In genomic region chr6:49055256-49055733, GRCm38 (mm10) we compare ENCODE assay signal across 13 mouse cellular contexts. TPM values are rescaled to one million over a fixed set of nuclear protein-coding genes. Genes with fewer than 3 reads are reported as not detected.
A peak's percentile ranks its signal among the peaks of the same experiment; 100 is the strongest.
DNase-seq lines count a peak whose midpoint lies in the region; ATAC-seq lines count a peak whose summit lies in the region.
"Had no signal": no experiment of that assay in that cellular context is flagged by ENCODE, and none has a peak within 500 bp of the region (broad histone marks: within the 10 kb centered on the region; RNA-seq: fewer than 3 reads in every experiment).

No protein-coding gene starts in this region.

- ATAC-seq in kidney, embryonic 16.5 days (ENCODE audit: low FRiP score, low TSS enrichment), result peak; percentile 47; the same call in 1 of the 2 replicates
- peak; percentile 70; the same call in 1 of the 2 replicates for ATAC-seq in limb, embryonic 13.5 days (ENCODE audit: low FRiP score, low read depth)
- ATAC-seq in neural tube, embryonic 14.5 days (ENCODE audit: low read depth), result peak; percentile 64; the same call in 1 of the 2 replicates

- no peak for DNase-seq in kidney, postnatal 25 days
- DNase-seq in forebrain, embryonic 10.5 days (ENCODE audit: extremely low spot score, low spot score), result peak; percentile 60
- no peak for DNase-seq in frontal cortex, postnatal 14 days (ENCODE audit: low spot score in 2 of 2)
- DNase-seq in lung, postnatal 10 days, result no peak
- no peak for DNase-seq in spleen, postnatal 36 days (ENCODE audit: low spot score in 2 of 2)
- DNase-seq: B cell, adult 2 months; kidney, adult 11 months; right cerebral cortex, adult 18-20 months had no signal

- H3K9me3 ChIP-seq in kidney, embryonic 16.5 days (ENCODE audit: low read length), result no peaks in the 10 kb centered on the region
- H3K9me3 ChIP-seq in forebrain, embryonic 10.5 days, result 0 out of 2 replicates have a peak, but pooled peaks cover 4% of the 10 kb centered on the region
- no peaks in the 10 kb centered on the region for H3K9me3 ChIP-seq in limb, embryonic 13.5 days
- no peaks in the 10 kb centered on the region for H3K9me3 ChIP-seq in neural tube, embryonic 14.5 days (ENCODE audit: control insufficient read depth, low read length)

- no peaks in the 10 kb centered on the region; the same call in 1 of the 2 replicates for H3K4me1 ChIP-seq in kidney, embryonic 16.5 days (ENCODE audit: insufficient read depth, low read length)
- H3K4me1 ChIP-seq in forebrain, embryonic 10.5 days, result peaks cover 61% of the 10 kb centered on the region
- H3K4me1 ChIP-seq in limb, embryonic 13.5 days, result peaks cover 14% of the 10 kb centered on the region
- H3K4me1 ChIP-seq in neural tube, embryonic 14.5 days (ENCODE audit: control insufficient read depth, insufficient read depth, low read length), result peaks cover 7% of the 10 kb centered on the region

- H3K4me2 ChIP-seq in kidney, embryonic 16.5 days (replicated peaks; ENCODE audit: low read depth, low read length), result no peak overlapping the region
- H3K4me2 ChIP-seq in limb, embryonic 13.5 days (replicated peaks), result peak overlapping the region; percentile 11; the same call in 1 of the 2 replicates
- H3K4me2 ChIP-seq in neural tube, embryonic 14.5 days (ENCODE audit: low read depth, low read length), result no peak overlapping the region

- H3K36me3 ChIP-seq in kidney, embryonic 16.5 days (ENCODE audit: insufficient read depth, low read length), result no peaks in the 10 kb centered on the region
- H3K36me3 ChIP-seq in forebrain, embryonic 10.5 days (replicated peaks), result no peaks in the 10 kb centered on the region
- H3K36me3 ChIP-seq in limb, embryonic 13.5 days, result no peaks in the 10 kb centered on the region
- H3K36me3 ChIP-seq in neural tube, embryonic 14.5 days (ENCODE audit: control insufficient read depth, insufficient read depth, low read length), result no peaks in the 10 kb centered on the region

- H3K4me3 ChIP-seq in kidney, embryonic 16.5 days (ENCODE audit: low read length), result no peak overlapping the region
- H3K4me3 ChIP-seq in forebrain, embryonic 10.5 days, result peak overlapping the region; percentile 18; the same call in 1 of the 2 replicates
- H3K4me3 ChIP-seq in limb, embryonic 13.5 days, result no peak overlapping the region
- H3K4me3 ChIP-seq in neural tube, embryonic 14.5 days (ENCODE audit: low read depth, low read length), result no peak overlapping the region
- H3K4me3 ChIP-seq: megakaryocyte, embryonic 14.5 days had no signal

- no peaks in the 10 kb centered on the region for H3K27me3 ChIP-seq in kidney, embryonic 16.5 days (ENCODE audit: insufficient read depth, low read length)
- peaks cover 28% of the 10 kb centered on the region for H3K27me3 ChIP-seq in forebrain, embryonic 10.5 days (ENCODE audit: poor library complexity, severe bottlenecking)
- H3K27me3 ChIP-seq in limb, embryonic 13.5 days, result no peaks in the 10 kb centered on the region
- H3K27me3 ChIP-seq in neural tube, embryonic 14.5 days (ENCODE audit: control insufficient read depth, insufficient read depth, low read length), result no peaks in the 10 kb centered on the region

- WGBS in kidney, embryonic 16.5 days, result 15% methylated on average over 7 of the region's 7 CpGs
- WGBS in forebrain, embryonic 10.5 days, result 3% methylated on average over 7 of the region's 7 CpGs
- 18% methylated on average over 7 of the region's 7 CpGs for WGBS in limb, embryonic 13.5 days
- WGBS in neural tube, embryonic 14.5 days, result 7% methylated on average over 7 of the region's 7 CpGs

- no peak overlapping the region for H3K27ac ChIP-seq in kidney, embryonic 16.5 days (ENCODE audit: low read length)
- H3K27ac ChIP-seq in forebrain, embryonic 10.5 days, result peak overlapping the region; percentile 82
- H3K27ac ChIP-seq in limb, embryonic 13.5 days, result peak overlapping the region; percentile 44; the same call in 1 of the 2 replicates
- H3K27ac ChIP-seq in neural tube, embryonic 14.5 days (ENCODE audit: low read depth, low read length), result peak overlapping the region; percentile 39; the same call in 1 of the 2 replicates
- H3K27ac ChIP-seq: stomach, postnatal 0 days had no signal

- H3K9ac ChIP-seq in kidney, embryonic 16.5 days (replicated peaks; ENCODE audit: low read length), result no peak overlapping the region
- no peak overlapping the region for H3K9ac ChIP-seq in limb, embryonic 13.5 days
- 0 out of 2 replicates have a peak overlapping the region, but pooled peaks have one; percentile 11 for H3K9ac ChIP-seq in neural tube, embryonic 14.5 days (replicated peaks; ENCODE audit: low read depth, low read length)

RNA-seq across cellular contexts. Expression of gene Malsu1, which starts 18.3 kb away (rescaled TPM):
- polyA plus RNA-seq in kidney, embryonic 16.5 days (2015; fragmentation: Nextera tagmentation; extraction: Ambion mirVana), result 62.8 and 72.2 TPM in 2 replicates
- 71.4 and 71.9 TPM in 2 replicates for polyA plus RNA-seq in forebrain, embryonic 10.5 days (2016; fragmentation: Nextera tagmentation; extraction: Ambion mirVana)
- polyA plus RNA-seq in limb, embryonic 13.5 days (2015; fragmentation: Nextera tagmentation; extraction: Ambion mirVana), result 72.7 and 79.2 TPM in 2 replicates
- 62.8 and 71.1 TPM in 2 replicates for polyA plus RNA-seq in neural tube, embryonic 14.5 days (2014; fragmentation: Nextera tagmentation; extraction: Ambion mirVana)

RNA-seq across cellular contexts. Expression of gene Gpnmb, which starts 18.9 kb away (rescaled TPM):
- polyA plus RNA-seq in kidney, embryonic 16.5 days (2015; fragmentation: Nextera tagmentation; extraction: Ambion mirVana), result 0.26 and 0.39 TPM in 2 replicates
- polyA plus RNA-seq in forebrain, embryonic 10.5 days (2016; fragmentation: Nextera tagmentation; extraction: Ambion mirVana), result 1.1 and 2.5 TPM in 2 replicates
- polyA plus RNA-seq in limb, embryonic 13.5 days (2015; fragmentation: Nextera tagmentation; extraction: Ambion mirVana), result 0.98 and 1.8 TPM in 2 replicates
- polyA plus RNA-seq in neural tube, embryonic 14.5 days (2014; fragmentation: Nextera tagmentation; extraction: Ambion mirVana), result 0.14 and 0.21 TPM in 2 replicates
